In the genomic region with DNA sequence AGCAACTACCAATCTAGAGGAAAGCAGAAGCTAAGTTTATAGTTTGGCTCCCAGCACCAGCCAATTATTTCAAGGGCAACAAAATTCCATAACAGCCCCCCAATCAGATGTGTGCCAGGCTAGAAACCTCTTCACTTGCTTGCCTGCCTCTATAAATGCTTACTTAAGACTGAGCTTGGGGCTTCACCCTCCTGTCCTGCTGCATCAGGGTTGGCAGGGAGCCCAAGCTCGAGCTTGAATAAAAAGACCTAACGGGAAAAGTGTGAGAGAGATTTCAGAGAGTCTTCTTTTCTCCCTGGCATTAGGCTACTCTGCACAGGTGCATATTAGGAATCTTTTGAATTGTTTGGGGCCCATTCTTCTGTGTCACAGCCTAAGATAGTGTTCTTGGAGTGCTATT, we compare ENCODE assay signal across 22 mouse cellular contexts. TPM values are rescaled to one million over a fixed set of nuclear protein-coding genes. Genes with fewer than 3 reads are reported as not detected.
DNase-seq lines count a peak whose midpoint lies in the region; TF ChIP-seq lines count a peak whose summit lies in the region.
"Had no signal": no experiment of that assay in that cellular context is flagged by ENCODE, and none has a peak within 500 bp of the region (broad histone marks: within the 10 kb centered on the region; RNA-seq: fewer than 3 reads in every experiment).

No protein-coding gene starts in this region.

- H3K79me2 ChIP-seq in MEL (ENCODE audit: control insufficient read depth, insufficient read depth, low read length, poor library complexity): no peaks in the 10 kb centered on the region

- no peaks in the 10 kb centered on the region for H3K36me3 ChIP-seq in MEL (ENCODE audit: control insufficient read depth in 1 of 2, insufficient read depth in 2 of 2, low read length in 2 of 2)
- H3K36me3 ChIP-seq: embryonic facial prominence, embryonic 13.5 days; liver, embryonic 15.5 days; midbrain, embryonic 13.5 days; neural tube, embryonic 15.5 days had no signal

- no peak for TF ChIP-seq EP300 in MEL (IDR thresholded peaks at IDR 0.05; ENCODE audit: low read depth in 1 of 2, low read length in 2 of 2)

- H3K9me3 ChIP-seq in MEL (replicated peaks; ENCODE audit: insufficient read depth, low read length): no peaks in the 10 kb centered on the region
- H3K9me3 ChIP-seq: embryonic facial prominence, embryonic 13.5 days; liver, embryonic 15.5 days; midbrain, embryonic 13.5 days; neural tube, embryonic 15.5 days had no signal

- no peak overlapping the region for H3K27ac ChIP-seq in MEL (ENCODE audit: control insufficient read depth, low read depth, low read length)
- H3K27ac ChIP-seq: embryonic facial prominence, embryonic 13.5 days; liver, embryonic 15.5 days; midbrain, embryonic 13.5 days; neural tube, embryonic 15.5 days had no signal

- no peaks in the 10 kb centered on the region; a peak in 1 of 4 replicates for H3K27me3 ChIP-seq in MEL (ENCODE audit: control insufficient read depth in 1 of 2, insufficient read depth in 2 of 2, low read length in 2 of 2)
- H3K27me3 ChIP-seq: CH12.LX; embryonic facial prominence, embryonic 13.5 days; liver, embryonic 15.5 days; midbrain, embryonic 13.5 days; neural tube, embryonic 15.5 days had no signal

- TF ChIP-seq POLR2A in MEL (IDR thresholded peaks at IDR 0.05; ENCODE audit: control insufficient read depth in 1 of 2, insufficient read depth in 1 of 2, low read depth in 1 of 2, low read length in 2 of 2, poor library complexity in 1 of 2): no peak

- intact Hi-C loops in heart, postnatal 14 days (cut with DNase I): no loop called here
- intact Hi-C loops in heart, postnatal 36 days (cut with DNase I): no loop called here
- intact Hi-C loops in left cerebral cortex, postnatal 4 days (cut with DNase I): no loop called here

- no peak overlapping the region for H3K9ac ChIP-seq in MEL (ENCODE audit: control insufficient read depth, low read depth, low read length, poor library complexity, severe bottlenecking)
- H3K9ac ChIP-seq: embryonic facial prominence, embryonic 13.5 days; liver, embryonic 15.5 days; midbrain, embryonic 13.5 days; neural tube, embryonic 15.5 days had no signal

- peak; percentile 41 for DNase-seq in adrenal gland, postnatal 25 days
- DNase-seq in adrenal gland, adult 8-10 months: no peak
- peak; percentile 13 to 29 for DNase-seq in heart, postnatal 14 days
- no peak for DNase-seq in heart, postnatal 36 days
- DNase-seq in left cerebral cortex, postnatal 4 days: peak; percentile 30
- no peak for DNase-seq in left cerebral cortex, adult 11 months (ENCODE audit: low spot score)
- DNase-seq in MEL (ENCODE audit: low read depth, low spot score) (peak; percentile 3), adipocyte (ENCODE audit: low spot score) (no peak)
- DNase-seq: cerebellum, adult 18-20 months; layer of hippocampus, adult 9-11 months; thymus, adult 18-20 months had no signal

- TF ChIP-seq RAD21 in MEL (IDR thresholded peaks at IDR 0.05; ENCODE audit: low read depth, low read length): no peak

- H3K4me1 ChIP-seq in MEL (ENCODE audit: control insufficient read depth in 1 of 2, insufficient read depth in 2 of 2, low read length in 2 of 2): no peaks in the 10 kb centered on the region
- H3K4me1 ChIP-seq: liver, embryonic 15.5 days; midbrain, embryonic 13.5 days; neural tube, embryonic 15.5 days had no signal

- TF ChIP-seq CTCF in MEL (IDR thresholded peaks at IDR 0.05 in 2 of 3, conservative IDR thresholded peaks at IDR 0.05 in 1 of 3; ENCODE audit: control insufficient read depth in 1 of 3, insufficient read depth in 1 of 3, low read depth in 2 of 3, low read length in 3 of 3, poor library complexity in 1 of 3, severe bottlenecking in 1 of 3): no peak

- H3K4me3 ChIP-seq in MEL (ENCODE audit: control insufficient read depth in 1 of 2, insufficient read depth in 1 of 2, low read depth in 2 of 2, low read length in 2 of 2): no peak overlapping the region
- H3K4me3 ChIP-seq: embryonic facial prominence, embryonic 13.5 days; liver, embryonic 15.5 days; midbrain, embryonic 13.5 days; myocyte; neural tube, embryonic 15.5 days had no signal

TF ChIP-seq in MEL, 35 proteins besides CTCF, POLR2A, EP300 and RAD21:
- TF ChIP-seq SMC3 (IDR thresholded peaks at IDR 0.05; ENCODE audit: low read depth, low read length) (no peak), MYB (IDR thresholded peaks at IDR 0.05; ENCODE audit: low read depth, low read length) (no peak), ZC3H11A (IDR thresholded peaks at IDR 0.05; ENCODE audit: low read depth, low read length) (no peak)

RNA-seq across cellular contexts. Expression of a gene that starts 26.7 kb away (rescaled TPM):
- total RNA-seq in adrenal gland, postnatal 25 days (2021): not detected in 2 replicates
- total RNA-seq in adrenal gland, adult 8-10 months (2022): under 1 TPM in 1 of 4 experiments, not detected in 3; 0.20 TPM
- under 1 TPM in 1 of 2 experiments, not detected in 1; 0.10 TPM for total RNA-seq in heart, postnatal 14 days (2021)
- not detected for total RNA-seq in heart, postnatal 36 days (2021)
- total RNA-seq in left cerebral cortex, postnatal 4 days (2021): not detected
- total RNA-seq in MEL (2012; rRNA removed): not detected in 2 replicates
- not detected for polyA plus RNA-seq in MEL (2012; ENCODE audit: insufficient read depth in 1 of 2, insufficient read length in 2 of 2, low read depth in 1 of 2, low replicate concordance in 2 of 2, missing spikeins in 1 of 2)
- total RNA-seq: gastrocnemius, adult 8-10 months; left cerebral cortex, postnatal 10 days had no signal
- polyA plus RNA-seq: embryonic facial prominence, embryonic 13.5 days; heart, postnatal 0 days; hindbrain, embryonic 16.5 days; intestine, postnatal 0 days; midbrain, embryonic 13.5 days; myocyte; neural tube, embryonic 15.5 days had no signal

RNA-seq across cellular contexts. Expression of a gene that starts 37.6 kb away (rescaled TPM):
- 38.4 and 42.5 TPM in 2 replicates for total RNA-seq in adrenal gland, postnatal 25 days (2021)
- total RNA-seq in adrenal gland, adult 8-10 months (2022): 10 to 100 TPM; 26.3 to 37.8 (median 34.1) TPM
- total RNA-seq in heart, postnatal 14 days (2021): 10 to 100 TPM; 29.7 to 29.8 TPM
- total RNA-seq in heart, postnatal 36 days (2021): 10 to 100 TPM; 20.7 to 23.3 TPM
- total RNA-seq in left cerebral cortex, postnatal 4 days (2021): 10 to 100 TPM; 82.4 to 86.7 TPM
- total RNA-seq in MEL (2012; rRNA removed): not detected in 2 replicates
- polyA plus RNA-seq in MEL (2012; ENCODE audit: insufficient read depth in 1 of 2, insufficient read length in 2 of 2, low read depth in 1 of 2, low replicate concordance in 2 of 2, missing spikeins in 1 of 2): not detected
- polyA plus RNA-seq: myocyte had no signal

RNA-seq across cellular contexts. Expression of a gene that starts 50.0 kb away (rescaled TPM):
- total RNA-seq in adrenal gland, postnatal 25 days (2021): 32.4 and 32.8 TPM in 2 replicates
- 10 to 100 TPM; 25.5 to 36.2 (median 31.6) TPM for total RNA-seq in adrenal gland, adult 8-10 months (2022)
- 10 to 100 TPM; 16.4 to 17.9 TPM for total RNA-seq in heart, postnatal 14 days (2021)
- 10 to 100 TPM; 17.0 to 18.7 TPM for total RNA-seq in heart, postnatal 36 days (2021)
- total RNA-seq in left cerebral cortex, postnatal 4 days (2021): 1 to 10 TPM; 5.0 to 5.7 TPM
- 12.1 and 12.3 TPM in 2 replicates for total RNA-seq in MEL (2012; rRNA removed)
- 10 to 100 TPM; 15.9 to 99.4 TPM for polyA plus RNA-seq in MEL (2012; ENCODE audit: insufficient read depth in 1 of 2, insufficient read length in 2 of 2, low read depth in 1 of 2, low replicate concordance in 2 of 2, missing spikeins in 1 of 2)

Comparison
In these comparisons a context has a peak if more than half of its experiments do, and no peak if none do; other contexts are left out.
1. DNase-seq: peak in adrenal gland, postnatal 25 days (single experiment), heart, postnatal 14 days (2 of 2), left cerebral cortex, postnatal 4 days (single experiment) and MEL (single experiment); none in adrenal gland, adult 8-10 months (single experiment), heart, postnatal 36 days (0 of 2), left cerebral cortex, adult 11 months (single experiment) and adipocyte (single experiment).
2. RNA of a gene that starts 37.6 kb away (total RNA-seq): 82.4 to 86.7 TPM in left cerebral cortex, postnatal 4 days, 38.4 to 42.5 TPM in adrenal gland, postnatal 25 days, 26.3 to 37.8 TPM in adrenal gland, adult 8-10 months, 29.7 to 29.8 TPM in heart, postnatal 14 days and 20.7 to 23.3 TPM in heart, postnatal 36 days; not detected in MEL; every median in the first group is over 10 times any median in the second.